Mouse (Mus musculus): Measurements from ENCODE around the gene Ldb2. TPM values are rescaled to one million over a fixed set of nuclear protein-coding genes. Genes with fewer than 3 reads are reported as not detected.

Gene Ldb2
- polyA plus RNA-seq, 1 experiment from 2014 or later = 10.3 TPM

GRCm38 (mm10) chr5:44576682-44577349 lies 222.7 kb downstream of the Ldb2 start:
- Histone ChIP-seq H3K27me3 (ENCODE audit: control insufficient read depth, insufficient read depth, low read length) (no peaks in the 10 kb centered on the region), H3K9ac (ENCODE audit: low read depth, low read length) (no peak overlapping the region), H3K4me3 (ENCODE audit: low read depth, low read length) (no peak overlapping the region), H3K9me3 (replicated peaks; ENCODE audit: control insufficient read depth, low read length) (no peaks in the 10 kb centered on the region), H3K4me2 (no peak overlapping the region), H3K27ac (ENCODE audit: low read depth, low read length) (no peak overlapping the region), H3K4me1 (ENCODE audit: control insufficient read depth, insufficient read depth, low read length) (peaks cover 7% of the 10 kb centered on the region; the same call in 1 of the 2 replicates), H3K36me3 (ENCODE audit: control insufficient read depth, insufficient read depth, low read length) (no peaks in the 10 kb centered on the region)
- no peak for ATAC-seq (replicated peaks; ENCODE audit: insufficient number of reproducible peaks, low FRiP score, low TSS enrichment)
- 68% methylated on average over 2 of the region's 2 CpGs for WGBS (ENCODE audit: insufficient replicate concordance)

- whole genome bisulfite sequencing (ENCODE audit: insufficient replicate concordance) = 65% methylated on average over 1 of the region's 1 CpGs
- H3K27me3 ChIP-seq (ENCODE audit: control insufficient read depth, insufficient read depth, low read length) = no peaks in the 10 kb centered on the region
- no peak overlapping the region for H3K4me3 ChIP-seq (ENCODE audit: low read depth, low read length)
- 0 out of 2 replicates have a peak, but pooled peaks cover 1% of the 10 kb centered on the region for H3K4me1 ChIP-seq (ENCODE audit: control insufficient read depth, insufficient read depth, low read length)
- H3K9me3 ChIP-seq (replicated peaks; ENCODE audit: control insufficient read depth, low read length) = no peaks in the 10 kb centered on the region
- H3K4me2 ChIP-seq = no peak overlapping the region
- ATAC-seq (replicated peaks; ENCODE audit: insufficient number of reproducible peaks, low FRiP score, low TSS enrichment) = no peak
- no peak overlapping the region for H3K27ac ChIP-seq (ENCODE audit: low read depth, low read length)
- no peak overlapping the region for H3K9ac ChIP-seq (ENCODE audit: low read depth, low read length)
- H3K36me3 ChIP-seq (ENCODE audit: control insufficient read depth, insufficient read depth, low read length) = no peaks in the 10 kb centered on the region
These were observed 224.8 kb downstream of the Ldb2 start for GRCm38 (mm10) chr5:44574681-44575080.

GRCm38 (mm10) chr5:44553765-44554352 lies 245.6 kb downstream of the Ldb2 start:
- no peak overlapping the region for H3K9ac ChIP-seq (ENCODE audit: low read depth, low read length)
- no peaks in the 10 kb centered on the region for H3K9me3 ChIP-seq (replicated peaks; ENCODE audit: control insufficient read depth, low read length)
- H3K4me3 ChIP-seq (ENCODE audit: low read depth, low read length) = no peak overlapping the region
- no peak overlapping the region for H3K4me2 ChIP-seq
- no peak overlapping the region for H3K27ac ChIP-seq (ENCODE audit: low read depth, low read length)
- ATAC-seq (replicated peaks; ENCODE audit: insufficient number of reproducible peaks, low FRiP score, low TSS enrichment) = no peak
- no peaks in the 10 kb centered on the region for H3K36me3 ChIP-seq (ENCODE audit: control insufficient read depth, insufficient read depth, low read length)
- H3K27me3 ChIP-seq (ENCODE audit: control insufficient read depth, insufficient read depth, low read length) = no peaks in the 10 kb centered on the region
- WGBS (ENCODE audit: insufficient replicate concordance) = 70% methylated on average over 11 of the region's 11 CpGs
- H3K4me1 ChIP-seq (ENCODE audit: control insufficient read depth, insufficient read depth, low read length) = no peaks in the 10 kb centered on the region

GRCm38 (mm10) chr5:44553155-44553554 lies 246.3 kb downstream of the Ldb2 start:
- no peaks in the 10 kb centered on the region for H3K27me3 ChIP-seq (ENCODE audit: control insufficient read depth, insufficient read depth, low read length)
- H3K9me3 ChIP-seq (replicated peaks; ENCODE audit: control insufficient read depth, low read length) = no peaks in the 10 kb centered on the region
- no peak overlapping the region for H3K27ac ChIP-seq (ENCODE audit: low read depth, low read length)
- no peak overlapping the region for H3K4me2 ChIP-seq
- no peak overlapping the region for H3K9ac ChIP-seq (ENCODE audit: low read depth, low read length)
- H3K4me3 ChIP-seq (ENCODE audit: low read depth, low read length) = no peak overlapping the region
- no peaks in the 10 kb centered on the region for H3K36me3 ChIP-seq (ENCODE audit: control insufficient read depth, insufficient read depth, low read length)
- no peak for ATAC-seq (replicated peaks; ENCODE audit: insufficient number of reproducible peaks, low FRiP score, low TSS enrichment)
- no peaks in the 10 kb centered on the region for H3K4me1 ChIP-seq (ENCODE audit: control insufficient read depth, insufficient read depth, low read length)

- WGBS (ENCODE audit: insufficient replicate concordance) = 87% methylated on average over 8 of the region's 8 CpGs
- no peak overlapping the region for H3K4me2 ChIP-seq
- no peaks in the 10 kb centered on the region for H3K27me3 ChIP-seq (ENCODE audit: control insufficient read depth, insufficient read depth, low read length)
- ATAC-seq (replicated peaks; ENCODE audit: insufficient number of reproducible peaks, low FRiP score, low TSS enrichment) = no peak
- no peak overlapping the region for H3K9ac ChIP-seq (ENCODE audit: low read depth, low read length)
- no peak overlapping the region for H3K4me3 ChIP-seq (ENCODE audit: low read depth, low read length)
- H3K36me3 ChIP-seq (ENCODE audit: control insufficient read depth, insufficient read depth, low read length) = no peaks in the 10 kb centered on the region
- no peak overlapping the region for H3K27ac ChIP-seq (ENCODE audit: low read depth, low read length)
- no peaks in the 10 kb centered on the region for H3K4me1 ChIP-seq (ENCODE audit: control insufficient read depth, insufficient read depth, low read length)
- H3K9me3 ChIP-seq (replicated peaks; ENCODE audit: control insufficient read depth, low read length) = no peaks in the 10 kb centered on the region
These were observed 247.4 kb downstream of the Ldb2 start for GRCm38 (mm10) chr5:44552121-44552520.

- H3K27ac ChIP-seq (ENCODE audit: low read depth, low read length) = no peak overlapping the region
- H3K27me3 ChIP-seq (ENCODE audit: control insufficient read depth, insufficient read depth, low read length) = no peaks in the 10 kb centered on the region
- H3K4me1 ChIP-seq (ENCODE audit: control insufficient read depth, insufficient read depth, low read length) = no peaks in the 10 kb centered on the region
- no peak overlapping the region for H3K4me2 ChIP-seq
- ATAC-seq (replicated peaks; ENCODE audit: insufficient number of reproducible peaks, low FRiP score, low TSS enrichment) = no peak
- no peak overlapping the region for H3K4me3 ChIP-seq (ENCODE audit: low read depth, low read length)
- no peaks in the 10 kb centered on the region for H3K9me3 ChIP-seq (replicated peaks; ENCODE audit: control insufficient read depth, low read length)
- no peaks in the 10 kb centered on the region for H3K36me3 ChIP-seq (ENCODE audit: control insufficient read depth, insufficient read depth, low read length)
- no peak overlapping the region for H3K9ac ChIP-seq (ENCODE audit: low read depth, low read length)
- WGBS (ENCODE audit: insufficient replicate concordance) = 88% methylated on average over 11 of the region's 11 CpGs
These were observed 251.0 kb downstream of the Ldb2 start for GRCm38 (mm10) chr5:44548468-44548867.

- Histone ChIP-seq H3K4me2 (no peak overlapping the region), H3K4me1 (ENCODE audit: control insufficient read depth, insufficient read depth, low read length) (no peaks in the 10 kb centered on the region), H3K4me3 (ENCODE audit: low read depth, low read length) (no peak overlapping the region), H3K9me3 (replicated peaks; ENCODE audit: control insufficient read depth, low read length) (no peaks in the 10 kb centered on the region), H3K36me3 (ENCODE audit: control insufficient read depth, insufficient read depth, low read length) (no peaks in the 10 kb centered on the region), H3K9ac (ENCODE audit: low read depth, low read length) (no peak overlapping the region), H3K27me3 (ENCODE audit: control insufficient read depth, insufficient read depth, low read length) (no peaks in the 10 kb centered on the region), H3K27ac (ENCODE audit: low read depth, low read length) (no peak overlapping the region)
- no peak for ATAC-seq (replicated peaks; ENCODE audit: insufficient number of reproducible peaks, low FRiP score, low TSS enrichment)
- WGBS (ENCODE audit: insufficient replicate concordance) = 89% methylated on average over 2 of the region's 2 CpGs
These were observed 255.9 kb downstream of the Ldb2 start for GRCm38 (mm10) chr5:44543472-44544132.

- H3K4me1 ChIP-seq (ENCODE audit: control insufficient read depth, insufficient read depth, low read length) = no peaks in the 10 kb centered on the region
- H3K36me3 ChIP-seq (ENCODE audit: control insufficient read depth, insufficient read depth, low read length) = no peaks in the 10 kb centered on the region
- ATAC-seq (replicated peaks; ENCODE audit: insufficient number of reproducible peaks, low FRiP score, low TSS enrichment) = no peak
- H3K4me3 ChIP-seq (ENCODE audit: low read depth, low read length) = no peak overlapping the region
- 85% methylated on average over 9 of the region's 9 CpGs for WGBS (ENCODE audit: insufficient replicate concordance)
- H3K27me3 ChIP-seq (ENCODE audit: control insufficient read depth, insufficient read depth, low read length) = no peaks in the 10 kb centered on the region
- no peak overlapping the region for H3K4me2 ChIP-seq
- no peaks in the 10 kb centered on the region for H3K9me3 ChIP-seq (replicated peaks; ENCODE audit: control insufficient read depth, low read length)
- H3K27ac ChIP-seq (ENCODE audit: low read depth, low read length) = no peak overlapping the region
- no peak overlapping the region for H3K9ac ChIP-seq (ENCODE audit: low read depth, low read length)
These were observed 257.7 kb downstream of the Ldb2 start for GRCm38 (mm10) chr5:44541748-44542147.
